In genomic region chr19:4304251-4304821, GRCm38 (mm10) we compare ENCODE assay signal across 8 mouse cellular contexts. TPM values are rescaled to one million over a fixed set of nuclear protein-coding genes. Genes with fewer than 3 reads are reported as not detected.
A peak's percentile ranks its signal among the peaks of the same experiment; 100 is the strongest.
DNase-seq lines count a peak whose midpoint lies in the region; ATAC-seq and TF ChIP-seq lines count a peak whose summit lies in the region.

No protein-coding gene starts in this region.

- no peaks in the 10 kb centered on the region for H3K36me3 ChIP-seq in heart, embryonic 13.5 days
- no peaks in the 10 kb centered on the region for H3K36me3 ChIP-seq in embryonic facial prominence, embryonic 11.5 days (replicated peaks; ENCODE audit: control insufficient read depth, insufficient read depth, low read depth, low read length)
- no peaks in the 10 kb centered on the region for H3K36me3 ChIP-seq in thymus, adult 2 months (ENCODE audit: control insufficient read depth, insufficient read depth, low read length)

- 66% methylated on average over 5 of the region's 5 CpGs for WGBS in heart, embryonic 13.5 days
- WGBS in embryonic facial prominence, embryonic 11.5 days: 74% methylated on average over 5 of the region's 5 CpGs
- 0% methylated on average over 5 of the region's 5 CpGs for WGBS in thymus, adult 2 months

- TF ChIP-seq POLR2A in thymus, adult 2 months (IDR thresholded peaks at IDR 0.05; ENCODE audit: control insufficient read depth, extremely low read depth, insufficient read depth, low read length, poor library complexity): 0 out of 2 replicates have a peak, but pooled peaks have one; percentile 19

- TF ChIP-seq CTCF in thymus, adult 2 months (IDR thresholded peaks at IDR 0.05; ENCODE audit: borderline replicate concordance, control insufficient read depth, extremely low read depth, insufficient read depth, low read length, poor library complexity): no peak

- intact Hi-C loops in left cerebral cortex, postnatal 4 days (cut with DNase I): no loop called here

- ATAC-seq in heart, embryonic 13.5 days (ENCODE audit: extremely low read depth, insufficient number of reproducible peaks, low FRiP score, low TSS enrichment): no peak
- no peak for ATAC-seq in embryonic facial prominence, embryonic 11.5 days (replicated peaks; ENCODE audit: insufficient number of reproducible peaks, low FRiP score, low TSS enrichment, low read depth)

- H3K9me3 ChIP-seq in heart, embryonic 13.5 days: no peaks in the 10 kb centered on the region
- H3K9me3 ChIP-seq in embryonic facial prominence, embryonic 11.5 days (replicated peaks; ENCODE audit: control insufficient read depth, low read length): no peaks in the 10 kb centered on the region

- DNase-seq in heart, adult 8-10 months (ENCODE audit: low spot score): no peak
- DNase-seq in embryonic facial prominence, embryonic 11.5 days (ENCODE audit: low spot score): no peak
- peak; percentile 83 for DNase-seq in induced T-regulatory cell, adult 2 months (ENCODE audit: low read depth)
- peak; percentile 67 for DNase-seq in lung, postnatal 36 days
- DNase-seq in thymus, adult 2 months: peak; percentile 62
- DNase-seq in left cerebral cortex, postnatal 4 days: no peak
- DNase-seq in frontal cortex, adult 2 months (ENCODE audit: extremely low spot score in 1 of 2, low spot score in 1 of 2): no peak

- peaks cover 68% of the 10 kb centered on the region for H3K4me1 ChIP-seq in heart, embryonic 13.5 days
- peaks cover 23% of the 10 kb centered on the region for H3K4me1 ChIP-seq in embryonic facial prominence, embryonic 11.5 days (ENCODE audit: control insufficient read depth, insufficient read depth, low read length)
- peaks cover 47% of the 10 kb centered on the region for H3K4me1 ChIP-seq in thymus, adult 2 months (replicated peaks; ENCODE audit: control insufficient read depth, insufficient read depth, low read length)

- peaks cover 7% of the 10 kb centered on the region; the same call in 1 of the 2 replicates for H3K27me3 ChIP-seq in heart, embryonic 13.5 days (replicated peaks)
- no peaks in the 10 kb centered on the region for H3K27me3 ChIP-seq in embryonic facial prominence, embryonic 11.5 days (ENCODE audit: control insufficient read depth, insufficient read depth, low read length)
- no peaks in the 10 kb centered on the region for H3K27me3 ChIP-seq in thymus, adult 2 months (ENCODE audit: control insufficient read depth, insufficient read depth, low read length)

- peak overlapping the region; percentile 98 for H3K9ac ChIP-seq in heart, embryonic 13.5 days
- no peak overlapping the region; the same call in 1 of the 2 replicates for H3K9ac ChIP-seq in embryonic facial prominence, embryonic 11.5 days (replicated peaks; ENCODE audit: low read length)

- H3K27ac ChIP-seq in heart, embryonic 13.5 days (replicated peaks): no peak overlapping the region; the same call in 1 of the 2 replicates
- no peak overlapping the region for H3K27ac ChIP-seq in embryonic facial prominence, embryonic 11.5 days (replicated peaks; ENCODE audit: low read depth, low read length)
- H3K27ac ChIP-seq in thymus, adult 2 months (ENCODE audit: control insufficient read depth, insufficient read depth, low read length): peak overlapping the region; percentile 98

- H3K4me3 ChIP-seq in heart, embryonic 13.5 days: peak overlapping the region; percentile 89
- H3K4me3 ChIP-seq in embryonic facial prominence, embryonic 11.5 days (ENCODE audit: low read depth, low read length): peak overlapping the region; percentile 96
- peak overlapping the region; percentile 95 for H3K4me3 ChIP-seq in thymus, adult 2 months (ENCODE audit: control insufficient read depth, insufficient read depth, low read length)

- peak overlapping the region; percentile 82 for H3K4me2 ChIP-seq in heart, embryonic 13.5 days
- peak overlapping the region; percentile 89 for H3K4me2 ChIP-seq in embryonic facial prominence, embryonic 11.5 days (ENCODE audit: low read depth, low read length)

RNA-seq across cellular contexts. Expression of gene Grk2, which starts 1.7 kb away (rescaled TPM):
- 9.4 and 12.9 TPM in 2 replicates for polyA plus RNA-seq in heart, embryonic 13.5 days (2015; fragmentation: Nextera tagmentation; extraction: Ambion mirVana)
- total RNA-seq in heart, adult 8-10 months (2022): 10 to 100 TPM; 48.7 to 55.9 (median 50.7) TPM
- polyA plus RNA-seq in embryonic facial prominence, embryonic 11.5 days (2014; fragmentation: Nextera tagmentation; extraction: Ambion mirVana): 13.5 and 18.9 TPM in 2 replicates
- polyA plus RNA-seq in thymus, adult 2 months (2012; rRNA removed): 515 and 528 TPM in 2 replicates
- total RNA-seq in left cerebral cortex, postnatal 4 days (2021): 100 to 1,000 TPM; 143 to 167 TPM
- 183 and 199 TPM in 2 replicates for polyA plus RNA-seq in frontal cortex, adult 2 months (2012; rRNA removed)

RNA-seq across cellular contexts. Expression of gene Ankrd13d, which starts 21.4 kb away (rescaled TPM):
- polyA plus RNA-seq in heart, embryonic 13.5 days (2015; fragmentation: Nextera tagmentation; extraction: Ambion mirVana): 1.0 and 1.6 TPM in 2 replicates
- 1 to 10 TPM in 1 of 4 experiments, under 1 TPM in 3; 0.59 to 2.1 (median 0.80) TPM for total RNA-seq in heart, adult 8-10 months (2022)
- polyA plus RNA-seq in embryonic facial prominence, embryonic 11.5 days (2014; fragmentation: Nextera tagmentation; extraction: Ambion mirVana): 5.6 and 6.4 TPM in 2 replicates
- polyA plus RNA-seq in thymus, adult 2 months (2012; rRNA removed): 56.0 and 61.4 TPM in 2 replicates
- total RNA-seq in left cerebral cortex, postnatal 4 days (2021): 10 to 100 TPM; 98.4 to 99.3 TPM
- polyA plus RNA-seq in frontal cortex, adult 2 months (2012; rRNA removed): 73.1 and 77.0 TPM in 2 replicates

RNA-seq across cellular contexts. Expression of gene Ssh3, which starts 35.4 kb away (rescaled TPM):
- 5.0 and 6.7 TPM in 2 replicates for polyA plus RNA-seq in heart, embryonic 13.5 days (2015; fragmentation: Nextera tagmentation; extraction: Ambion mirVana)
- 10 to 100 TPM in 2 of 4 experiments, 1 to 10 TPM in 2; 6.1 to 11.4 (median 8.1) TPM for total RNA-seq in heart, adult 8-10 months (2022)
- 2.7 and 4.8 TPM in 2 replicates for polyA plus RNA-seq in embryonic facial prominence, embryonic 11.5 days (2014; fragmentation: Nextera tagmentation; extraction: Ambion mirVana)
- polyA plus RNA-seq in thymus, adult 2 months (2012; rRNA removed): 72.7 and 94.1 TPM in 2 replicates
- 10 to 100 TPM; 71.0 to 74.6 TPM for total RNA-seq in left cerebral cortex, postnatal 4 days (2021)
- 98.6 and 106 TPM in 2 replicates for polyA plus RNA-seq in frontal cortex, adult 2 months (2012; rRNA removed)

Comparison
In these comparisons a context has a peak if more than half of its experiments do, and no peak if none do; other contexts are left out.
1. DNase-seq: peak in induced T-regulatory cell, adult 2 months (single experiment), lung, postnatal 36 days (single experiment) and thymus, adult 2 months (single experiment); none in heart, adult 8-10 months (single experiment), embryonic facial prominence, embryonic 11.5 days (single experiment), left cerebral cortex, postnatal 4 days (single experiment) and frontal cortex, adult 2 months (0 of 2).
2. Peak in every context shown above with its lines, with median percentiles within 50 percentile points of each other: H3K4me3 ChIP-seq.